Mouse (Mus musculus): ENCODE measurements around the gene Aplp2.

DNA sequence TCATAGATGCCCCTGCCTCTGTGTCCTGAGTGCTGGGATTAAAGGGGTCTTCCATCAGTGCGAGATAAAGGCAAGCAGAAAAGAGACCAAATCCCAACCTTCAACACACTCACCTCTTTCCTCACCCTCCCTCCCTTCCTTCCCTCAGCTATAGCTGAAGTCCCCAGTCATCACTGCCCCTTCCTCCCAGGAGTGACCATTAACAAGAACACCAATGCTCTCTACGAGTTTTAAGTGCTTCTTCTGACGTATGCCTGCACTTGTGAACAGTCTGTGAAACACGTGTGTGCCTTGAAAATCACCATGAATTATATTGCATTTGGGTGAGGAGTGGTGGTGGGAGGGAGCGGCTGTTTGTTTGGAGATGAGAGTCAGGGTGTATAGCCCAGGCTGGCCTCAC lies 24.5 kb upstream of the Aplp2 start:
- no peak for TF ChIP-seq CTCF (IDR thresholded peaks at IDR 0.05; ENCODE audit: control insufficient read depth, insufficient read depth, insufficient read length)
- TF ChIP-seq MYOD1 (IDR thresholded peaks at IDR 0.05; ENCODE audit: control insufficient read depth, insufficient read length, low read depth): no peak
- TF ChIP-seq MAX (IDR thresholded peaks at IDR 0.05): no peak
- TF ChIP-seq CEBPB (IDR thresholded peaks at IDR 0.05; ENCODE audit: low read depth): no peak
- TF ChIP-seq USF1 (IDR thresholded peaks at IDR 0.05; ENCODE audit: low read depth): no peak

Data from C2C12 (cell line).